ENCODE assay signal across 7 mouse cellular contexts in the genomic region with DNA sequence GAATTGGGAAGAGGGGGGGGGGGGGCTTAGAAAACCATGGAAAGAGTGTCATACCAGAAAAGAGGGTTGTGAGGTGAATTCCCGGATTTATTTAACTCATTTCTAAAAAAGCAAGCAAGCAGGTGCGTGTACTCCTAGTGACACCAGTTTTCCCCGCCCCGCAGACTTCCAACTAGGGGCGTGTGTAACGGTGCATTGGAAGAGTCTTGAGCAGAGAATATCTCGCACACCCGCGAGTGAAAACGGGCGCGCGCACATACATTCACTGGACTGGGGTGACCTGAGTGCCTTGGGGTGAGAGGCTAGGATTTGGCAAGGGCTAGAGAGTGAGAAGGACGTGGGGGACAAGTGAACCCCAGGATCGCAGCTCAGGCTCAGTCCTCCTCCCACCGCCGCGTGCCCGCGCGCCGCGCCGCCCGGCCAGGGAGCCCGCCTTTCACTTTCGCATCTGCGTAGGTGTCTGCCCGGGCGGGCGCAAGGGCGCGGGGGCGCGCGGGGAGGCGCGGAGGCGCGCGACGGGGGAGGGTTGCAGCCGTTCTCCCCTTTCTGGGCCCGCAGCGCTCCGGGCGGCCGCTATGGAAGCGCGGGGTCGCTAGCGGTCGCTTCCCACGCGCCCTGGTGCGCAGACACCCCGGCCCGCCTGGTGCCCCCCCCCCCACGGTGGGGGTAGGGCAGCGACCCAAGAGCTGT. TPM values are rescaled to one million over a fixed set of nuclear protein-coding genes. Genes with fewer than 3 reads are reported as not detected.
A peak's percentile ranks its signal among the peaks of the same experiment; 100 is the strongest.
DNase-seq lines count a peak whose midpoint lies in the region; ATAC-seq and TF ChIP-seq lines count a peak whose summit lies in the region.

No protein-coding gene starts in this region.

- no peaks in the 10 kb centered on the region for H3K9me3 ChIP-seq in intestine, embryonic 16.5 days (ENCODE audit: control insufficient read depth, low read length)
- H3K9me3 ChIP-seq in limb, embryonic 12.5 days = no peaks in the 10 kb centered on the region
- no peaks in the 10 kb centered on the region for H3K9me3 ChIP-seq in midbrain, embryonic 12.5 days

- no peak for TF ChIP-seq CTCF in spleen, adult 2 months (IDR thresholded peaks at IDR 0.05; ENCODE audit: extremely low read depth, insufficient read depth, insufficient read length, insufficient replicate concordance)

- peaks cover 20% of the 10 kb centered on the region for H3K4me1 ChIP-seq in intestine, embryonic 16.5 days (ENCODE audit: control insufficient read depth, insufficient read depth, low read length)
- peaks cover 22% of the 10 kb centered on the region for H3K4me1 ChIP-seq in limb, embryonic 12.5 days (replicated peaks)
- peaks cover 23% of the 10 kb centered on the region for H3K4me1 ChIP-seq in midbrain, embryonic 12.5 days
- peaks cover 11% of the 10 kb centered on the region for H3K4me1 ChIP-seq in spleen, adult 2 months (ENCODE audit: control insufficient read depth, insufficient read depth, insufficient read length)

- peak; percentile 92 for DNase-seq in adrenal gland, adult 2 months
- peak; percentile 59 for DNase-seq in embryo, embryonic 10.5 days (ENCODE audit: low spot score)
- peak in 1 of 2 experiments; percentile 15 for DNase-seq in spleen, adult 2 months (ENCODE audit: low read depth in 1 of 2, low spot score in 2 of 2)

- H3K27ac ChIP-seq in intestine, embryonic 16.5 days (ENCODE audit: low read length) = no peak overlapping the region
- no peak overlapping the region for H3K27ac ChIP-seq in limb, embryonic 12.5 days
- no peak overlapping the region for H3K27ac ChIP-seq in midbrain, embryonic 12.5 days (replicated peaks)
- H3K27ac ChIP-seq in spleen, adult 2 months (ENCODE audit: insufficient read depth, low read length) = 0 out of 2 replicates have a peak overlapping the region, but pooled peaks have one; percentile 38

- peaks cover 7% of the 10 kb centered on the region; the same call in 1 of the 2 replicates for H3K27me3 ChIP-seq in intestine, embryonic 16.5 days (replicated peaks; ENCODE audit: control insufficient read depth, insufficient read depth, low read length)
- H3K27me3 ChIP-seq in limb, embryonic 12.5 days = peaks cover 62% of the 10 kb centered on the region
- peaks cover 54% of the 10 kb centered on the region for H3K27me3 ChIP-seq in midbrain, embryonic 12.5 days
- peaks cover 24% of the 10 kb centered on the region for H3K27me3 ChIP-seq in spleen, adult 2 months (ENCODE audit: control insufficient read depth, insufficient read depth, low read length)

- H3K9ac ChIP-seq in intestine, embryonic 16.5 days (ENCODE audit: low read depth, low read length) = peak overlapping the region; percentile 77
- H3K9ac ChIP-seq in limb, embryonic 12.5 days (replicated peaks) = peak overlapping the region; percentile 53
- H3K9ac ChIP-seq in midbrain, embryonic 12.5 days (replicated peaks) = peak overlapping the region; percentile 59; the same call in 1 of the 2 replicates

- WGBS in intestine, embryonic 16.5 days = under 1% methylated on average over 47 of the region's 60 CpGs
- WGBS in limb, embryonic 12.5 days = 2% methylated on average over 40 of the region's 60 CpGs
- WGBS in midbrain, embryonic 12.5 days = under 1% methylated on average over 48 of the region's 60 CpGs
- WGBS in spleen, adult 2 months = under 1% methylated on average over 45 of the region's 60 CpGs

- H3K36me3 ChIP-seq in intestine, embryonic 16.5 days (ENCODE audit: control insufficient read depth, insufficient read depth, low read length) = no peaks in the 10 kb centered on the region
- H3K36me3 ChIP-seq in limb, embryonic 12.5 days = no peaks in the 10 kb centered on the region
- no peaks in the 10 kb centered on the region for H3K36me3 ChIP-seq in midbrain, embryonic 12.5 days
- H3K36me3 ChIP-seq in spleen, adult 2 months (ENCODE audit: control insufficient read depth, insufficient read depth, low read length) = no peaks in the 10 kb centered on the region

- peak overlapping the region; percentile 75 for H3K4me3 ChIP-seq in intestine, embryonic 16.5 days (ENCODE audit: low read length)
- peak overlapping the region; percentile 66 for H3K4me3 ChIP-seq in limb, embryonic 12.5 days (replicated peaks)
- peak overlapping the region; percentile 61 for H3K4me3 ChIP-seq in midbrain, embryonic 12.5 days
- peak overlapping the region; percentile 69 for H3K4me3 ChIP-seq in spleen, adult 2 months (ENCODE audit: extremely low read depth, insufficient read depth, insufficient read length)

- peak overlapping the region; percentile 99 for H3K4me2 ChIP-seq in intestine, embryonic 16.5 days (ENCODE audit: low read depth, low read length)
- H3K4me2 ChIP-seq in limb, embryonic 12.5 days = peak overlapping the region; percentile 99
- H3K4me2 ChIP-seq in midbrain, embryonic 12.5 days (replicated peaks) = peak overlapping the region; percentile 100

- no peak for TF ChIP-seq POLR2A in spleen, adult 2 months (IDR thresholded peaks at IDR 0.05; ENCODE audit: low read depth, low read length)

- ATAC-seq in granulocyte monocyte progenitor cell, adult 5-6 weeks (replicated peaks; ENCODE audit: poor library complexity, severe bottlenecking) = peak; percentile 31
- ATAC-seq in intestine, embryonic 16.5 days = peak; percentile 29
- ATAC-seq in limb, embryonic 12.5 days (ENCODE audit: insufficient number of reproducible peaks, insufficient read depth, low FRiP score, low TSS enrichment, low read depth) = peak; percentile 4; the same call in 1 of the 2 replicates
- ATAC-seq in midbrain, embryonic 12.5 days (ENCODE audit: low FRiP score, low read depth) = peak; percentile 39

RNA-seq across cellular contexts. Expression of a gene that starts 0.4 kb away (rescaled TPM):
- total RNA-seq in adrenal gland, adult 2 months (2021) = 10 to 100 TPM; 13.1 to 14.7 TPM
- polyA plus RNA-seq in adrenal gland, adult 2 months (2012; rRNA removed) = 3.3 and 4.4 TPM in 2 replicates
- total RNA-seq in granulocyte monocyte progenitor cell, adult 5-6 weeks (2014; fragmentation: Nextera tagmentation) = 0.11 TPM in 1 of 2 replicates, not detected in the other
- total RNA-seq in granulocyte monocyte progenitor cell, adult 5-6 weeks (2017) = 0.04 and 0.05 TPM in 2 replicates
- polyA plus RNA-seq in intestine, embryonic 16.5 days (2015; fragmentation: Nextera tagmentation; extraction: Ambion mirVana) = 4.0 and 4.4 TPM in 2 replicates
- polyA plus RNA-seq in limb, embryonic 12.5 days (2016; fragmentation: Nextera tagmentation; extraction: Ambion mirVana) = 0.64 and 1.2 TPM in 2 replicates
- polyA plus RNA-seq in midbrain, embryonic 12.5 days (2016; fragmentation: Nextera tagmentation; extraction: Ambion mirVana) = 0.98 and 1.4 TPM in 2 replicates
- 0.80 and 0.88 TPM in 2 replicates for polyA plus RNA-seq in spleen, adult 2 months (2012; rRNA removed)
